Mouse (Mus musculus) heart, postnatal 25 days (tissue): ENCODE results near the gene Pigm. TPM values are rescaled to one million over a fixed set of nuclear protein-coding genes. Genes with fewer than 3 reads are reported as not detected.

ENCODE experiments used
- DNase-seq: peaks from one replicate; pipeline ENCODE4 v3.0.0; 2022; ENCODE audit warnings: low spot score
- intact Hi-C: fragments of 180-260 bp; cut with DNase I; formaldehyde crosslinking; loops from one replicate; pipeline ENCODE4 v1.15.1; 2025
- total RNA-seq, 2 experiments: library from RNA; stranded (reverse); gene quantifications; 2 replicates each; pipeline ENCODE4 v1.2.3; 2021

The Pigm gene
- 1 to 10 TPM; 4.4 to 4.5 TPM for total RNA-seq

- DNase-seq: peak; percentile 96
- intact Hi-C loops: loop anchor here (1.0 kb wide), 1 partner anchor 294 kb away; the partner anchor contains the start of genes Copa and Ncstn
Observed at GRCm38 (mm10) chr1:172376198-172376667, at the start of gene Pigm. Pigm (plus strand) TSS chr1:172376546.

DNA sequence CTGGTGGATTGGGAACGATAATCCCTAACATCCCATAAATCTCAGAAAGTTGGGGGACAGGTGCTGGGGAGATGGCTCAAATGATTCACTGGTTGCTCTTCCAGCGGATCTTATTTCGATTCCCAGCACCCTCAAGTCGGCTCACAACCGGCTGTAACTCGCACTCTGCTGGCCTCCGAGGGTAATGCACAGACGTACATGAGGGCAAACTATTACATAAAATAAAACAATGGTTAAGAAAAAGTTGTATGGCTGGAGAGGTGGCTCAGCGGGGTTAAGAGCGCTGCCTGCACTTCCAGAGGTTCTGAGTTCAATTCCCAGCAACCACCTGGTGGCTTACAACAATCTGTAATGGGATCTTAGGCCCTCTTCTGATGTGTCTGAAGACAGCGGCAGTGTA lies 49.7 kb upstream of the Pigm start:
- DNase-seq: no peak
- intact Hi-C loops: no loop called here

- DNase-seq: no peak
- intact Hi-C loops: no loop called here
Observed at GRCm38 (mm10) chr1:172327206-172328001, 48.9 kb upstream of the Pigm start.

GRCm38 (mm10) chr1:172328041-172328440 lies 48.3 kb upstream of the Pigm start:
- no peak for DNase-seq
- intact Hi-C loops: no loop called here

DNA sequence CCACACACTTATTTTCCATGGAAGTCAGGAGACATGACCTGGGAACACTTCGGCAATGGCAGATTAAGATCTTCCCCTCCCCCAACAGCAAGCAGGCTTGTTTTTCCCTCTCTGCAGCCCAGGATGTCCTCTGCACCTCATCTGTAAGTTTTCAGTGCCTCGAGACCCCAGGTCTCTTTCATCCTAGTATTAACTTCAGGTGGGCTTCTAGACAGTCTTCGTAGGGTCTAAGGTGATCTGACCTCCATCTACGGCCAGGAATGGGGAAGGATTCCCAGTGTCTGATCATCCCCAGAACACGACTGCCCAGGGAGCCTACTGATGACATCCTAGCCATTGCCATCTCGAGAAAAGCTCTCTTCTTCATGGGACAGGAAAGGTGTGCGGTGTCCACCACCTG lies 47.9 kb upstream of the Pigm start:
- intact Hi-C loops: no loop called here
- DNase-seq: no peak

DNA sequence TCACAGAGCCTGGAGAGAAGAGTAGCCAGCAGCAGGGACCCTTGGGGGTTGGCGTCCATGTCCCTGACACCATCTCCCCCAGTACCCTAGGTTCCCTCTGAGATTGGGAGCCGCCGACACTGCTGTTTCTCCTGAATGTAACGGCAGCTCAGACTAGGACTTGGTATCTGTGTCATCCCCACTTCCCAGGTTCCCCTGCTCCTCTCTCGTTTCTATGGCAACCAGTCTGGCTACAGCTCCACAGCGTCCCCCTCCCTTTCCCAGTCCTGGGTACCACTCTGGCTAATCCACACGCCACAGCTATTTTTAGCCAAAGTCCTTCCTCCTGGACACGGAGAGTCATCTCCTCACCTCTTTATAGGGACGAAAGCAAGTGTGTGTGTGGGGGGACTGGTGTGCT lies 47.2 kb upstream of the Pigm start, which contains the start of gene Kcnj9:
TSS of gene Kcnj9 (minus strand) at position 188 of the 400 bp plus-strand sequence.
- intact Hi-C loops: no loop called here
- no peak for DNase-seq

DNA sequence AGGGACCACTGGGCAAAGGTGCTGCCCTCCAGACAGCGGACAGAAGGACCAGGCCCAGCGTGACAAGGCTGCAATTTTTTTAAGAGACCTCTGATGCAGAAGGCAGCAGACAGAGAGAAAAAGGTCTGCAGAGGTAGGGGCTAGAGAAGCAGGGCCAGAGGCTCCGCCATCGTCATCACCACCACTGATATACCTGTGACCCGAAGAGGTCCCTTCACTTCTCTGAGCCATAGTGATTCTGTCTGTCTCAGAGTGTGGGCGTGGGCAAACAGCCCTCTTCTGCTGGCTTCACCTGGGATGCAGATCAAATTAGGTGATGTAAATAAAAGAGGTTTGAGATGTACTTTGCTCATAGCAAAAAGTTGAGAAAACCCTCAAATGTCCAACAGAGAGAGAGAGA lies 46.7 kb upstream of the Pigm start:
- intact Hi-C loops: no loop called here
- no peak for DNase-seq

- intact Hi-C loops: no loop called here
- no peak for DNase-seq
Observed at GRCm38 (mm10) chr1:172331422-172331947, 44.9 kb upstream of the Pigm start.

GRCm38 (mm10) chr1:172332925-172333324 lies 43.4 kb upstream of the Pigm start:
- no peak for DNase-seq
- intact Hi-C loops: no loop called here

DNA sequence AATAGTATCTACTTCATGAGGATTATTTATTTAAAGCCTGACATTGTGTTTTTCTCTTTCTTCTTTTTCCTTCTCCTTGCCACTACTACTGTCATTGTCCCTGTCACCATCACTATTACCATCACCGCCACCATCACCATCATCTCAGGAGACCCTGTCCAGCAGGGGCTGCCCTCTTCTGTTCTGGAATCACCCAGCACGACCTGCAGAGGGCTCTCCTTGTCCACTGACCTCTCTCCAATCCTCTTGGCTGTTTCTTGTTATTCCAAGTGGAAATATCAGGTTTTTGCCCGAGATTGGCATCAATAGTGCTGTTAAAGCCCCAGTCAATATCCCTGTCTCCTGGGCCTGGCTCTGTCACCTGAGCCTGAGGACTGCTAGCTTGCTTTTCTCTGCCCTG lies 42.8 kb upstream of the Pigm start:
- intact Hi-C loops: no loop called here
- no peak for DNase-seq

- intact Hi-C loops: no loop called here
- DNase-seq: no peak
Observed at GRCm38 (mm10) chr1:172335804-172336203, 40.5 kb upstream of the Pigm start.

- DNase-seq: no peak
- intact Hi-C loops: no loop called here
Observed at GRCm38 (mm10) chr1:172337411-172338185, 38.7 kb upstream of the Pigm start.

GRCm38 (mm10) chr1:172340729-172341321 lies 35.5 kb upstream of the Pigm start, which contains the start of gene Kcnj10:
Kcnj10 (plus strand) TSS chr1:172341210.
- intact Hi-C loops: no loop called here
- peak; percentile 38 for DNase-seq

GRCm38 (mm10) chr1:172341386-172341785 lies 35.0 kb upstream of the Pigm start:
- intact Hi-C loops: no loop called here
- no peak for DNase-seq

DNA sequence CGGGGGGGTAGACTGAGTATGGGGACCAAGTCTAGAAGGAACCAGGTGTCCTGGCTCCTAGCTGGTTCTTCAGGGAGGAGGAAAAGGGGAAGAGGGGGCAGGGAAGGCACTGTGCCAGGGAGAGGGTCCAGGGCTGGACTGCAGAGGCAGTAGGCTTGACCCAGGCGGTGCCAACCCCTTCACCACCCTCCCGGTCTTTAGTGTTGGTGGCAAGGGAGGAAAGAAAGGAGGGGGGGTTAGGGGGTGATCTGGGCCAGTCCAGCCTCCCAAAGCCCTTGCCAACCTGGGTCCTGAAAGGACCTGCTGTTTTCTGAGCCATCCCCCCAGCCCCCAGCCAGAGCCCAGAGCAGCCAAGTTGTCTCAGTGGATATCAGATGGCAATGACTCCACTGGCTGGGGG lies 33.6 kb upstream of the Pigm start:
- intact Hi-C loops: no loop called here

GRCm38 (mm10) chr1:172343914-172344313 lies 32.4 kb upstream of the Pigm start:
- DNase-seq: no peak
- intact Hi-C loops: no loop called here

More for the DNA sequence above, 33.6 kb upstream of the Pigm start:
- DNase-seq: no peak

GRCm38 (mm10) chr1:172344820-172345219 lies 31.5 kb upstream of the Pigm start:
- DNase-seq: no peak
- intact Hi-C loops: no loop called here

DNA sequence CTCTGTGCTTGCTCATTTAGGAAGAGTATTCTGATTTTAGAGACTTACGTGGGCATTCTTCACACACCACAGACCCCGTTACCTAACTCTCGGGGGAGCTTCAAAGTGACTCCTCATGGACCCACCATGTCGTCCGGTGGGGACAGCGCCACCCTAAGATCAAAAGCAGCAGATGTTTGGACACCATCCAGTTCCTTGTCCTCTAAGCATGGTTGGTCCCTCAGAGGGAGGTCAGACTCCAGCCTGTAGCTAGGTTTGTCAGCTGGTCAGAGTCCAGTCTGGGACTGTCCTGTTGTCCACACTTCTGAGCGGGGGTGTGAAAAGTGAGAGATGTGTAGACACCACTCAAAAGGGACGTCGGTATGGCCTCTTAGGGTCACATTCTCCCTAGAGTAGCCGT lies 29.6 kb upstream of the Pigm start:
- intact Hi-C loops: no loop called here
- DNase-seq: no peak

DNA sequence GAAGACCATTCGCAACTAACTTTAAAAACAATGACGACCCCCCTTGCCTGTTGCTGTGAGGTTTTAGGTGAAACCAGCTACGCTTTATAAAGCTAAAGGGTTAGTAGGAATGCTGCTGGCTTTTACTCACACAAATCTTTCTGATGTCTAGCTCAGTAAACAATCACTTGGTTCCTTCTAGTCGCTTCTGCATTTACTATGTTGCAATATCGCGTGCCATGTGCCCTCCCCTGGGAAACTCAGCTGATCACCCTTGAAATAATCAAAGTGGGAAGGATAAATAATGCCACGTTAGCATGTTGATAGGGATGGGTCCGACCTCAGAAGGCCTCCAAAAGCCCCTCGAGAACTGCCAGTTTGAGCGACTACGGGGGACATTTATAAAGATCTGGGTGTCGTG lies 29.0 kb upstream of the Pigm start:
- intact Hi-C loops: no loop called here

GRCm38 (mm10) chr1:172349504-172349903 lies 26.8 kb upstream of the Pigm start:
- intact Hi-C loops: no loop called here

More for the DNA sequence above, 29.0 kb upstream of the Pigm start:
- DNase-seq: no peak

More at GRCm38 (mm10) chr1:172349504-172349903, 26.8 kb upstream of the Pigm start:
- no peak for DNase-seq
